Mouse (Mus musculus): ENCODE results near the gene C1ql1. TPM values are rescaled to one million over a fixed set of nuclear protein-coding genes. Genes with fewer than 3 reads are reported as not detected.
A peak's percentile ranks its signal among the peaks of the same experiment; 100 is the strongest.

Gene C1ql1
- polyA plus RNA-seq (2016; fragmentation: Nextera tagmentation; extraction: Ambion mirVana): 3.7 and 4.0 TPM in 2 replicates

DNA sequence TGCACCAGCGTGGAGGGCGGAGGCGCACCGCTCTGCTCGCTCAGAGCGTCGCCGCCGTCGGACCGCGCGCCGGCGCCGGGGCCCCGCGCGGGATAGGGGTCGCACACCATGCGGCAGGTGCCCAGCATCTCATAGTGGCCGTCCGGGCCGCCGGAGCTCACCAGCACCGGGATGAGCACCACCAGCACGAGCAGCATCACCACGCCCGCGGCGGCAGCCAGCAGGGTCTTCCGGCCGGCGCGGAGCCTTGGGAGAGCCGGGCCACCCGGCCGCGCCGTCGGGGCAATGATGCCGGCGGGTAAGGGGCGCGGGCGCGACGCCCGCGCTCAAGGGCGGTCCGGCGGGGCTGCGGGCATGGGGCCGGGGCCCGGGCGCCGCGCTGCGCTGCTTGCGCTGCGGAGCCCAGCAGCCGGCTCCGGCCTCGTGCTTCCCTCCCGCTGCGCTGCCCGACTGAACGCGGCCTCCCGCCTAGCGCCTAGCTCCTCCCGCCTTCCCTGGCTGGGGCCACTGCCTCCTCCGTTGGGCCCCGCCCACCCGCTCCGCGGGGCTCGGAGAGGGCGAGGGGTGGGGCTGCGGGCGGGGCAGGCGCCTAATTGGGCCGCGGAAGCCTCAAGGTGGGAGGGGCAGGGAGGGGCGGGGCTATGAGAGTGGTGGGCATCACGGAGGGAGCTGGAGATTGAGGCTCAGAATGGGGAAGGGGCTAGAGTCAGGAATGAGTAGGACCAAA lies at the start of gene C1ql1:
Gene C1ql1, minus strand, starts transcription at position 424 of the 727 bp plus-strand sequence.
- no peaks in the 10 kb centered on the region for H3K9me3 ChIP-seq
- under 1% methylated on average over 55 of the region's 87 CpGs for WGBS
- peak within 1 kb of the TSS; percentile 56 for H3K4me2 ChIP-seq
- no peaks in the 10 kb centered on the region for H3K36me3 ChIP-seq (replicated peaks)
- H3K9ac ChIP-seq: peak within 1 kb of the TSS; percentile 45
- ATAC-seq (ENCODE audit: low FRiP score): peak; percentile 85
- H3K4me1 ChIP-seq: peaks cover 47% of the 10 kb centered on the region
- peak within 1 kb of the TSS; percentile 42 for H3K4me3 ChIP-seq (replicated peaks)
- 0 out of 2 replicates have a peak within 1 kb of the TSS, but pooled peaks have one; percentile 8 for H3K27ac ChIP-seq
- peaks cover 88% of the 10 kb centered on the region for H3K27me3 ChIP-seq

DNA sequence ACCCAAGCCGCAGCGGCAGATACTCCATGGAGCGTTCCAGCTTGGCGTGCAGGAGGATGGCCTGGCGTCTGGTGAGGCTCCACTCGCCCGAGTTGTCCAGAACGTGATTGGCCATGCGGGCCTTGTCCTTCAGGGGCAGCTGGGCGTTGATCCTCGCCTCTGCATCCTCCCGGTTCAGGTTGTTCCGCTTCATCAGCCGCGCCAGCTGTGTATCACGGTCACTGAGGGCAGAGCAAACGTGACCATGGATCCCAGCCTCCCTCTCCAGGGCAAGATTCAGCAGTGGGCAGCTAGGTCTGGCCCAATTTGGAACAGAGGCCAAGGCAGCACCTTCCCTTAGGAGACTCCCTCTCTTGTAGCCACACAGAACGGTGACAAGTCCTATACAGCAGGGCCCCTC lies 48.5 kb upstream of the C1ql1 start:
- Histone ChIP-seq H3K36me3 (replicated peaks) (peaks cover 68% of the 10 kb centered on the region), H3K4me1 (peaks cover 54% of the 10 kb centered on the region), H3K27me3 (peaks cover 26% of the 10 kb centered on the region), H3K27ac (0 out of 2 replicates have a peak overlapping the region, but pooled peaks have one; percentile 71), H3K4me2 (no peak overlapping the region), H3K9ac (no peak overlapping the region), H3K9me3 (no peaks in the 10 kb centered on the region), H3K4me3 (replicated peaks) (no peak overlapping the region)
- ATAC-seq (ENCODE audit: low FRiP score): no peak
- WGBS: 92% methylated on average over 18 of the region's 18 CpGs

DNA sequence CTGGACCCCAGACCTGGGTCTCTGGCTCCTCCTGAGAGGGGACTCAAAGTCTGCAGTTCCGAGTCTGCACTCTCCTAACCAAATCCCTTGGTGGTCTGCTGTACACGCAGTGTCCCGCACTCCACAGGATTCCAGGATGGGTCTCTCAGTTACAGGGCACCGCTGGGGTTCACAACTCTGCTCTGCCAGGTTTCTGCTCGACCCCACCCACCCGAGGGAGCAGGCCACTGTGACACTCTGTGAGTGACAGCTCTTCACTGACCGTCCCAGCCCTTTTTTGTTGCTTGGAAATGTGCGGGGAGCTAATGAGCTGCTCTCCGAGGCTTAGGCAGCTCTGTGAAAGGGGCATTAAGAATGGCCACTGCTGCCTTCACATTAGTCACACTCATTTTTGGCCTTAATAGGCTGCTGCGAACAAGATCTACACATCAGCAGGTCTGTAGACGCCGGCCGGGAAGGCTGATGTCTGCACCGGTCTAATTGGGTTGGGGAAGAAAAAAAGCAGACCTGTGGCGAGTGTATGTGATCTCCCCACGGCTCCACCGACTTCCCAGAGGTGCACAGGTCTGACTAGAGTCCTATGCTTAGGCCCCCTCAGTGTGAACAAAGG lies 47.0 kb upstream of the C1ql1 start:
- H3K4me2 ChIP-seq: peak overlapping the region; percentile 10; the same call in 1 of the 2 replicates
- H3K4me3 ChIP-seq (replicated peaks): no peak overlapping the region
- WGBS: 15% methylated on average over 17 of the region's 17 CpGs
- H3K9me3 ChIP-seq: no peaks in the 10 kb centered on the region
- peak overlapping the region; percentile 71 for H3K27ac ChIP-seq
- peak; percentile 30; the same call in 1 of the 2 replicates for ATAC-seq (ENCODE audit: low FRiP score)
- peaks cover 54% of the 10 kb centered on the region for H3K36me3 ChIP-seq (replicated peaks)
- no peak overlapping the region for H3K9ac ChIP-seq
- peaks cover 49% of the 10 kb centered on the region for H3K4me1 ChIP-seq
- H3K27me3 ChIP-seq: peaks cover 41% of the 10 kb centered on the region

DNA sequence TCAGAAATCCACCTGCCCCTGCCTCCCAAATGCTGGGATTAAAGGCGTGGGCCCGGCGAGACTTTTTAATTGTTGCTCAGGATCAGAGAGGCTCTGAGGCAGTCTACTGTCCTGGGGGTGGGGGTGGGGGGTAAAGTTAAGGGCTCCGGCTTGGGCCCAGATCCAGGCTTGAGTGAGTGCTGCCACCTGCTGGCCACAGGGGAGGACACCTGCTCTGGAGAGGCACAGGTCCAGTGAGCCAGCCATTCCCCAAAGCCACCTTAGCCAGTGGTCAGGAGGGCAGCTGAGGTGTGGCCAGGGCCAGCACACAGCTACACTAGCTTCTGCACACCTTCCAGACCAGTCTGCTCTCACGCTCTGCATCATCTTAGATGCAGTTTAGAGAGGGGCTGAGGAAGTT lies 46.5 kb upstream of the C1ql1 start:
- 6% methylated on average over 5 of the region's 5 CpGs for WGBS
- Histone ChIP-seq H3K27me3 (peaks cover 46% of the 10 kb centered on the region), H3K9me3 (no peaks in the 10 kb centered on the region), H3K4me3 (replicated peaks) (no peak overlapping the region), H3K4me2 (peak overlapping the region; percentile 10; the same call in 1 of the 2 replicates), H3K36me3 (replicated peaks) (peaks cover 48% of the 10 kb centered on the region), H3K4me1 (peaks cover 49% of the 10 kb centered on the region), H3K9ac (no peak overlapping the region), H3K27ac (peak overlapping the region; percentile 71; the same call in 1 of the 2 replicates)
- ATAC-seq (ENCODE audit: low FRiP score): peak; percentile 37; the same call in 1 of the 2 replicates

DNA sequence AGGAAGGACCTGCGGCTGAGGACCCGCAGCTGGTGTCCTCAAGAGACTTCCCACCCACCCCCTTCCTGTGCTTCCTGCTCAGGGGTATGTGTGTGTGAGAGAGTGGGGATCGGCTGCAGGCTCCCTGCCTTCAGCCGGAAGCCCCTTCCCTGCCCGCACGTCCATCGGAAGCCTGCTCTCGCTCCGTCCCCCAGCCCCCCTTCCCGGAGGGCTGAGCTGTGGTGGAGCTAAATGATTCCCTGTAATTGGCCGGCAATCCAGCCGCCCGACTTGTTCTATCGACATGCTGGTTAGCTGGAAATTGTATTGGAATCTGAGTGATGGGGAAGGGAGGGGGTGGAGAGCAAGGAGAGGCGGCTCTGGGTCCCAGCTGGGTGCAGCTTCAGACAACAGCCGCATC lies 45.2 kb upstream of the C1ql1 start:
- Histone ChIP-seq H3K4me3 (replicated peaks) (peak overlapping the region; percentile 3; the same call in 1 of the 2 replicates), H3K27me3 (peaks cover 46% of the 10 kb centered on the region)
- 2% methylated on average over 16 of the region's 16 CpGs for WGBS

DNA sequence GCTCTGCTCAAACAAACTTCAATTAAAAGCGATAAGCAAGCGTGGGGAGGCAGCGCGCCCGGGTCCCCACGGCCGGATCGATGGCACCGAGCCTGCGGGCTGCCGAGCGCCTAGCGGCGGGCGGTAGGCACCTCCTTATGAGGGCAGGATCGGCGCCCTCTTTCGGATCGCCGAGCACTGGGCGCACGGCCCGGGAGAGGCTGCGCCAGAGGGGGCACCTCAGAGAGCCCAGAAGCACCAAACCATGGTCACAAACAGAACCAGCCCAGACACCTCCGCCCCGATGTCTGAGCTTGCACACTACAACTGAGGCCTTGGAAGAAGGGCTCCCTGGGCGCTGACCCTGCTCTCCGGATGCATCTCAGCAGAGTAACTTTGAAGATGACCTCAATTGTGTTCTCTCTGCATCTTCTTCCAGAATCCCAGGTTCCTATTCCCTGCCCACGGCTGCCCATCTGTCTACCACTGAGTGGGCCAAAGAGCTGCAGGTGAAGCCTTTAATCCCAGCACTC lies 43.7 kb upstream of the C1ql1 start:
- no peak for ATAC-seq (ENCODE audit: low FRiP score)
- peaks cover 21% of the 10 kb centered on the region for H3K36me3 ChIP-seq (replicated peaks)
- H3K4me1 ChIP-seq: peaks cover 50% of the 10 kb centered on the region
- no peaks in the 10 kb centered on the region for H3K9me3 ChIP-seq
- H3K27me3 ChIP-seq: peaks cover 53% of the 10 kb centered on the region
- H3K27ac ChIP-seq: no peak overlapping the region
- peak overlapping the region; percentile 67 for H3K4me2 ChIP-seq
- WGBS: 2% methylated on average over 28 of the region's 29 CpGs
- H3K9ac ChIP-seq: peak overlapping the region; percentile 42; the same call in 1 of the 2 replicates
- H3K4me3 ChIP-seq (replicated peaks): peak overlapping the region; percentile 40

More for the DNA sequence above, 45.2 kb upstream of the C1ql1 start:
- peaks cover 49% of the 10 kb centered on the region for H3K4me1 ChIP-seq
- H3K27ac ChIP-seq: no peak overlapping the region
- peak overlapping the region; percentile 46 for H3K4me2 ChIP-seq
- H3K9me3 ChIP-seq: no peaks in the 10 kb centered on the region
- ATAC-seq (ENCODE audit: low FRiP score): peak; percentile 59
- H3K9ac ChIP-seq: peak overlapping the region; percentile 40
- H3K36me3 ChIP-seq (replicated peaks): peaks cover 35% of the 10 kb centered on the region

DNA sequence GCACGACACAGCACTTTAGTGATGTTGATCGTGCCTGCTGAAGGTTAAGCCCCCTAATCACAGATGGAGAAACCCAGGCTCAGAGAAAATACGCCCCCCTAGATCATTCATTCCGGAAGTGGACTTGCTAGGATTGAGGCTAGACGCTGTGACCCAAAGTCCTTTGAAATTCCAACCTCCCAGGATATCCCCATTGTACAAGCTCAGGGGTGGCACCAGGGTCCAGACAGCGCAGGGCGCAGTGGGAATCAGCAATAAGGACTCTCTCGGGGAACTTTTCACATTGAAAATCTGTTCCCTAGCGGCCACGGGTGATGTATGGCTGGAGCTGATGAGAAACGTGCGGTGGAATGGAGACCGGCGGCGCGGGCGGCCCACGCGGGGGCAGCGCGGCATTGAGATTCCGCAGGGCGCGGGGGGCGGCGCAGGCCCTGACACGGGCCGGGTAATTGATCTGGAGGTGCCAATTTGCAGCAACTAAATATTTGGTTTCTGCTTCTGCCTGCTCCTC lies 43.2 kb upstream of the C1ql1 start:
- H3K4me1 ChIP-seq: peaks cover 54% of the 10 kb centered on the region
- H3K9ac ChIP-seq: peak overlapping the region; percentile 42; the same call in 1 of the 2 replicates
- peak overlapping the region; percentile 67 for H3K4me2 ChIP-seq
- H3K27me3 ChIP-seq: peaks cover 53% of the 10 kb centered on the region
- H3K27ac ChIP-seq: no peak overlapping the region
- 7% methylated on average over 28 of the region's 28 CpGs for whole genome bisulfite sequencing
- H3K36me3 ChIP-seq (replicated peaks): peaks cover 15% of the 10 kb centered on the region
- no peaks in the 10 kb centered on the region for H3K9me3 ChIP-seq
- H3K4me3 ChIP-seq (replicated peaks): peak overlapping the region; percentile 40
- no peak for ATAC-seq (ENCODE audit: low FRiP score)

DNA sequence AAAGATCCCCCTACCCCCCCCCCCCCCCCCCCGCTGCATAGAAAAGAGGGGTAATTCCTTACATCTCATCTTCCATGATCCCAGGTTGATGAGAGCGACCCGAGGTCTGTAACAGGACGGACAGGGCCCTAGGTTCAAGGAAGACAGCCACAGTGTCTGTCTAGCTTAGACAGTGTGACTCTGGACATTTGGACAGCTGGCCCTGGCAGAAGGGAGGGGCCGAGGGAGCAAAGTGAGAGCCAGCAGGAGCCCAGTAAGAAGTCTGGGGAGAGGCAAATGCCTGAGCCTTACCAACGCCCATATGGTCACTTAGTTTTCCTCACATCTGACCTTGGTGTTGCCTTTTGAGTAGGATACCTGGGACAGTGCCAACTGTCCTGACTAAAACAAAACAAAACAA lies 38.7 kb upstream of the C1ql1 start:
- 61% methylated on average over 6 of the region's 6 CpGs for WGBS

DNA sequence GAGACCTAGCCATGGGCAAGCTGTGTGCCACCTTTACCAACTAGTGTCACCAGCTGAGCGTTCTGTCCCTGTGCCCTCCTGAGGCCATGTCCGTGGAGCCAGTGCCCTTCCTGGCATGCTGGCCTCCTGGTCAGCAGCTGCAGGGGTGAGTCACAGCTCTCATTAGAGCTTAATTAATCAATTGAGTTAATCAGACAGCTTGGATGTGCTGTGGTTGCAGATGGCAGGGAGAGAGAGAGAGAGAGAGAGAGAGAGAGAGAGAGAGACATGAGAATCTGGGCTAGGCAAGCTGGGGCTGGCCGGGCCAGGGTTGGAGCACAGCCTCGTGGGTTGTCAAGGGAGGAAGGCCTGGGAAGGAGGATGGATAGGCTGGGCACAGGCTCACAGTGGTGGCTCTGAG lies 38.1 kb upstream of the C1ql1 start:
- Histone ChIP-seq H3K4me2 (no peak overlapping the region), H3K27ac (no peak overlapping the region), H3K36me3 (replicated peaks) (no peaks in the 10 kb centered on the region), H3K4me1 (peaks cover 12% of the 10 kb centered on the region), H3K27me3 (peaks cover 23% of the 10 kb centered on the region), H3K4me3 (replicated peaks) (no peak overlapping the region), H3K9ac (no peak overlapping the region; the same call in 1 of the 2 replicates), H3K9me3 (no peaks in the 10 kb centered on the region)
- WGBS: 46% methylated on average over 4 of the region's 4 CpGs
- no peak for ATAC-seq (ENCODE audit: low FRiP score)

More for the DNA sequence above, 38.7 kb upstream of the C1ql1 start:
- no peak overlapping the region for H3K4me3 ChIP-seq (replicated peaks)
- H3K36me3 ChIP-seq (replicated peaks): no peaks in the 10 kb centered on the region
- peaks cover 18% of the 10 kb centered on the region for H3K4me1 ChIP-seq
- H3K9me3 ChIP-seq: no peaks in the 10 kb centered on the region
- no peak for ATAC-seq (ENCODE audit: low FRiP score)
- no peak overlapping the region for H3K4me2 ChIP-seq
- H3K9ac ChIP-seq: no peak overlapping the region; the same call in 1 of the 2 replicates
- no peak overlapping the region for H3K27ac ChIP-seq
- peaks cover 28% of the 10 kb centered on the region for H3K27me3 ChIP-seq

DNA sequence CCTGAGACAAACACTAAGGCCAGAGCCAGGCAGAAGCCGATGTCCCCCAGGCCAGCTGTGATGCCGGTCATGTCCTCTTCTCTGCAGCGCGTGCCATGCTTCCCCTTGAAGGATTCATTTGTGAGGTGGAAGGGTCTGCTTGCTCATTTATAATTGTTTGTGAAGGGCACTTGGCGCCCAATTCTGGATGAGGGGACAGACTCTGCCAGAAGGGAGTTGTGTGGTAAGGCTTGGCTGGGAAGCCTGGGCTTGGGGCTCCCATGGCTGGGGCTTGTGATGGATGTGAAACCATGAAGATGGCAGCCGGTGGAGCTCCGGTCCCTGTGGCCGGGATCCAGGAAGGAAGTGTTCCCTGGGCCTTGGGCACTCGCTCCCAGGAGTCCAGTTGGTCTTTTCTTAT lies 37.6 kb upstream of the C1ql1 start:
- Histone ChIP-seq H3K9ac (no peak overlapping the region), H3K36me3 (replicated peaks) (no peaks in the 10 kb centered on the region), H3K27me3 (peaks cover 18% of the 10 kb centered on the region), H3K9me3 (no peaks in the 10 kb centered on the region), H3K4me3 (replicated peaks) (no peak overlapping the region), H3K4me1 (peaks cover 9% of the 10 kb centered on the region), H3K4me2 (no peak overlapping the region), H3K27ac (no peak overlapping the region)
- ATAC-seq (ENCODE audit: low FRiP score): no peak
- 87% methylated on average over 9 of the region's 9 CpGs for WGBS

DNA sequence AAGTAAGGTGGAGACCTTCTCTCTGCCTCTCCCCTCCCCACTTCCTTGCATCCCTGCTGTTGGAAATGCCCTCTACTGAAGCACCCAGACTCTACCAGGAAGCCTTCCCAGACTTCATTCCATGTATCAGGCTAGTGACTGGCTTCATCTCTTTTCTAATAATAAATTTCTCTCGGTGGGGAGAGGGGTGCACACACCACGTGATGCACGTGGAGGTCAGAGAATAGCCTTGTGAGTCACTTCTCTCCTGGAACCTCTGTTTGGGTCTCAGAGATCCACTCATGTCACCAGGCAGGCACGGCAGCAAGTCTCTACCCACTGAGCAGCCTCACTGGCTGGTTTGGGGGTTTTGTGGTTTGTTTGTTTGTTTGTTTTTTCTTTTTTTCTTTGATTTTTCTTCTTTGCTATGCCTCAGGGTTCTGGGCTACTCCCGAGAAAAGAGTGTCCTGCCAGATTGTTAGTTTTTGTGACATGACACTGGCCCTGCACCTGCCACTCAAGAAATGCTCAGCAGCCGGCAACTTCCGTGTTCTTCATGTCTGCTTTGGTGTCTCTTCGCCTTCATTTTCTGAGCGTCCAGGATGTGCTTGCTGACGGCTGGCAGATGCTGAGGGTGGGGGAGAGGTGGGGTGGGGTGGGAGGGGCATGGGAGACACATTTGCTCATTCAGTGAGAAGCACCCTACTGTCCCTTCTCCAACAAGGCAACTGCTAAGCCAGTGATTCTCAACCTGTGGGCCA lies 34.8 kb upstream of the C1ql1 start:
- no peak for ATAC-seq (ENCODE audit: low FRiP score)
- no peak overlapping the region for H3K4me3 ChIP-seq (replicated peaks)
- H3K4me2 ChIP-seq: no peak overlapping the region
- WGBS: 63% methylated on average over 10 of the region's 10 CpGs
- H3K27me3 ChIP-seq: peaks cover 7% of the 10 kb centered on the region
- no peaks in the 10 kb centered on the region for H3K9me3 ChIP-seq
- no peak overlapping the region for H3K9ac ChIP-seq
- peaks cover 12% of the 10 kb centered on the region for H3K4me1 ChIP-seq
- H3K36me3 ChIP-seq (replicated peaks): no peaks in the 10 kb centered on the region
- no peak overlapping the region for H3K27ac ChIP-seq

Measured in forebrain, embryonic 12.5 days (tissue).